Mouse (Mus musculus) hindbrain, embryonic 15.5 days (tissue): ENCODE data around the gene Sult2a5. TPM values are rescaled to one million over a fixed set of nuclear protein-coding genes. Genes with fewer than 3 reads are reported as not detected.

Experiments used
- ATAC-seq: fragments of 200-750 bp; cut with Nextera tagmentation; 2 replicates; pipeline ENCODE4 v1.8.0; 2017; ENCODE audit warnings: low read depth, moderate number of reproducible peaks, moderate TSS enrichment; ENCODE audit not compliant: low FRiP score
- H3K27ac ChIP-seq: fragments of 300-500 bp; sonication (generic); replicated peaks from 2 replicates; pipeline ENCODE4 v1.5.1; 2015; ENCODE audit warnings: mild to moderate bottlenecking, inconsistent platforms
- H3K27me3 ChIP-seq: fragments of 300-500 bp; sonication (generic); 2 replicates; pipeline ENCODE4 v1.6.1; 2015; ENCODE audit warnings: control low read depth, inconsistent platforms
- H3K36me3 ChIP-seq: fragments of 300-500 bp; sonication (generic); 2 replicates; pipeline ENCODE4 v1.6.1; 2015; ENCODE audit warnings: control low read depth, inconsistent platforms
- H3K4me1 ChIP-seq: fragments of 300-500 bp; sonication (generic); replicated peaks from 2 replicates; pipeline ENCODE4 v1.6.1; 2015; ENCODE audit warnings: control low read depth, inconsistent platforms
- H3K4me2 ChIP-seq: fragments of 300-500 bp; sonication (generic); 2 replicates; pipeline ENCODE4 v1.6.1; 2015; ENCODE audit warnings: moderate library complexity, mild to moderate bottlenecking, inconsistent platforms
- H3K4me3 ChIP-seq: fragments of 300-500 bp; sonication (generic); 2 replicates; pipeline ENCODE4 v1.5.1; 2015; ENCODE audit warnings: mild to moderate bottlenecking, inconsistent platforms
- H3K9ac ChIP-seq: fragments of 300-500 bp; sonication (generic); 2 replicates; pipeline ENCODE4 v1.6.1; 2015; ENCODE audit warnings: inconsistent platforms
- H3K9me3 ChIP-seq: fragments of 300-500 bp; sonication (generic); 2 replicates; pipeline ENCODE4 v1.6.1; 2016; ENCODE audit warnings: control low read depth, inconsistent platforms
- polyA plus RNA-seq: library from polyadenylated mRNA; unstranded; fragments of >200 nt; fragmentation: Nextera tagmentation; extraction: Ambion mirVana; gene quantifications from 2 replicates; pipeline ENCODE4 v1.2.1, GENCODE M21; 2015

The Sult2a5 gene
- not detected in 2 replicates for polyA plus RNA-seq

DNA sequence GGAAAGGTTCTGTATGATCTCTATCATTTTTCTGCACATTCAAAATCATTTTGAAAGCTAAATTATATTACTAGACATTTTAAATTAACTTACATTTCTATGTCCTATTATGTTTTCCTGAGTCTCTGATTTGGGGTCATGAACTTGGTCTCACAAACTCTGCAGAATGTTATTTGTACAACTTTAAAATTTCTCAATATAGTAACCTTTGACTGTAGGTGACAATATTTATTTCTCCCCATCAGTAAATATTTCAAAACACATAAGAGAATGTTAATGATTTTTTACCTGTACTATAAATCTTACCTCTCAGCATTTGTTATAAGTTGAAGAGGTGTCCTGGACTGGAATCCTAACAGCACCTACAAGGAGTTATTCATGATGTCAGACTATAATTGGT is at the start of gene Sult2a5:
Gene Sult2a5 (plus strand): TSS at position 301 of the 400 bp plus-strand sequence.
- H3K4me3 ChIP-seq, result no peak within 1 kb of the TSS
- no peak within 1 kb of the TSS for H3K27ac ChIP-seq
- no peaks in the 10 kb centered on the region for H3K36me3 ChIP-seq
- H3K9ac ChIP-seq, result no peak within 1 kb of the TSS
- no peak within 1 kb of the TSS for H3K4me2 ChIP-seq
- H3K9me3 ChIP-seq, result no peaks in the 10 kb centered on the region
- no peak for ATAC-seq
- no peaks in the 10 kb centered on the region for H3K27me3 ChIP-seq
- H3K4me1 ChIP-seq, result no peaks in the 10 kb centered on the region

Other genes starting within 250 kb of the Sult2a5 start
- gene Cabp5, start 225.8 kb upstream of the Sult2a5 start, polyA plus RNA-seq, result 0.09 TPM in 2 replicates
- not detected in 2 replicates for gene Bsph1, start 173.1 kb upstream of the Sult2a5 start, polyA plus RNA-seq
- not detected in 2 replicates for gene Bsph2, start 52.9 kb upstream of the Sult2a5 start, polyA plus RNA-seq
- not detected in 2 replicates for gene Sult2a2, start 109.5 kb downstream of the Sult2a5 start, polyA plus RNA-seq
- not detected in 2 replicates for gene Sult2a1, start 213.4 kb downstream of the Sult2a5 start, polyA plus RNA-seq